Mouse (Mus musculus) cerebellum, adult (tissue): ENCODE data around the gene Adam19.
A peak's percentile ranks its signal among the peaks of the same experiment; 100 is the strongest.
"Not testable (repeated sequence)": the region's sequence is repeated elsewhere in the genome, so short reads cannot be mapped to it uniquely, and the experiment has no call there.

Source experiments
- ATAC-seq: cut with Nextera tagmentation; 2 replicates; pipeline ENCODE4 v1.9.2; 2017; ENCODE audit warnings: mild to moderate bottlenecking, moderate library complexity, mixed read lengths; ENCODE audit not compliant: insufficient number of reproducible peaks, low FRiP score, low TSS enrichment

The Adam19 gene

GRCm38 (mm10) chr11:46053457-46053856 is 2.3 kb upstream of the Adam19 start:
- ATAC-seq: not testable (repeated sequence)

GRCm38 (mm10) chr11:46054311-46054710 is 1.5 kb upstream of the Adam19 start:
- ATAC-seq: no peak

GRCm38 (mm10) chr11:46054911-46055895 is 589 bp upstream of the Adam19 start:
- no peak for ATAC-seq

- no peak for ATAC-seq
Measured at GRCm38 (mm10) chr11:46056770-46057411, 1.1 kb downstream of the Adam19 start.

- no peak for ATAC-seq
Measured at GRCm38 (mm10) chr11:46058011-46058410, 2.2 kb downstream of the Adam19 start.

GRCm38 (mm10) chr11:46058916-46059315 is 3.1 kb downstream of the Adam19 start:
- no peak for ATAC-seq

DNA sequence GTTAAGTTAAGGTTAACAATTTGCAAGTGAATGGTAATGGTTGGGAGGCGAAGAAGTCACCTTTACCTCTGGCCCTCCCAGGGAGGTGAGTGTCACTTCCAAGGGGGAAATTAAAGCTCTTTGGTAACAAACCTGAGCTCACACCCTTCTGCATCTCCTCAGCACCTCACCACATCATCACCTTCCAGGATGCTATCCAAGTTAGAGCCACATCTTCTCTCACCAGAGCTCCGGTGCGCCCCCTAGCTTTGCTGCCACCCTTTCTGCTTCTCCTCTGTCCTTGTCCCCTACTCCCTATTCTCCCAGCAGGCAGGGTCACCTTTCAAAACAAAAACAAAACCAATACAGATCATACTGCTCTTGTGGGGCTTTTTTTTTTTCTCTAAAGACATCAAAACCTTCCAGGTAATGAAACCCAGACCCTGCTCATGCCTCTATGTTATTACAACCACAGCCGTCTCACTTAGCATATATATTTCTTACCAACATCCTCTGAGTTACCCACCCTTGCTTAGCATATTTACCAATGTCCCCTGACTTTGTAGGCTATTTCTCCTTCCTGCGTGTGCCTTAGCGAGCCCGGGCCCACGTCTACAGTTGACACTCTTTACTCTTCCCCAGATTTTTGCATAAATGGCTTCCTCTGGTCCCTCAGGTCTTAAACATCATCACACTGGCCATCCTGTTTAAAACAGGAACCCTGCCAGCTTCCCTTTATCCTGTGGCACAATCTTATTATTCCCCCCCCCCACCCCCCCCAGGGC is 4.3 kb downstream of the Adam19 start:
- ATAC-seq: no peak

DNA sequence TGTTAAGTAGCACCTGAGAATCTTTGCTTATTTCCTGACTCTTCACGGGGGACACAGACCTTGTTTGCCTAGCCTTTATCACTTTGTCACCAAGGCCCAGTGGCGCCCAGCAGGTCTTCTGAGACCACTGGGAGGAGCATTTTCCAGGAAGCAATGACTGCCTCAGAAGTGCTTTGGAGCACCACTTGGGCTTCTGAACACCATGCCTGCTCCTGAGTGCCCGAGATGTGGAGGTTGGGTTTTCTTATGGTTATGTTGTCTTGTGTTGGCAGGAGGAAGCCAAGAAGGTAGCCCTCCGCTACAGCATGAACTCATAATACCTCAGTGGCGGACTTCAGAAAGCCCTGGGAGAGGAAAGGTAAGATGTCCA is 4.8 kb downstream of the Adam19 start:
- no peak for ATAC-seq

DNA sequence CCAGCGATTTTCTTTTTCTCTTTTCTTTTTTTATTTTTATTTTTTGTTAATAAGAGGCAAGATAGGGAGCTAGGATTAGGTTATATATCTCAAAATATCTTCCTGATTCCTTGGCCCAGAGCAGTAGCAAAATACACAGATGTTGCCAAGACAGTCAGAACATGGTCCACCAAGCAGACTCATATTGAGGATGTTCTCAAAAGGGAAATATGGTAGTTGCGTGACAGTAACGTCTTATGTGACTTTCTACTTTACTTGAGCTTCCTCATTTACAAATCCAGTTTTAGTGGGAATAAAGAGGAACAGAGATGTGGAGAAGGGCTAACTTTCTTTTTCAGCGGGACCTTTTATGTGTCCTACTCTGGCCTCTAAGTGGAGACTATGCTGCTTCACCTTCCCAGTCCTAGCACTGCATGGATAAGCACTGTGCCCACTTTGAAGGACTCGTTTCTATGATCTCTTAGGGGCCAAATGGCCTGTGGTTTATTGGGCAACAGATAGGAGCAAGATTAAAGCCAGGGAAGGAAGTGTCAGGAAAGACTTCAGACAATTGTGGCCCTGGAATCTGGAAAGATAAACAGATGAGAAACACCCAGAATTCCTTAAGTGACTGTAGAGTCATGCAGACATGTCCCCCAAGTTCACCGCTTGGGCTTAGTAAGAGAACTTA is 6.1 kb downstream of the Adam19 start:
- no peak for ATAC-seq

GRCm38 (mm10) chr11:46062569-46062968 is 6.8 kb downstream of the Adam19 start:
- ATAC-seq: no peak

DNA sequence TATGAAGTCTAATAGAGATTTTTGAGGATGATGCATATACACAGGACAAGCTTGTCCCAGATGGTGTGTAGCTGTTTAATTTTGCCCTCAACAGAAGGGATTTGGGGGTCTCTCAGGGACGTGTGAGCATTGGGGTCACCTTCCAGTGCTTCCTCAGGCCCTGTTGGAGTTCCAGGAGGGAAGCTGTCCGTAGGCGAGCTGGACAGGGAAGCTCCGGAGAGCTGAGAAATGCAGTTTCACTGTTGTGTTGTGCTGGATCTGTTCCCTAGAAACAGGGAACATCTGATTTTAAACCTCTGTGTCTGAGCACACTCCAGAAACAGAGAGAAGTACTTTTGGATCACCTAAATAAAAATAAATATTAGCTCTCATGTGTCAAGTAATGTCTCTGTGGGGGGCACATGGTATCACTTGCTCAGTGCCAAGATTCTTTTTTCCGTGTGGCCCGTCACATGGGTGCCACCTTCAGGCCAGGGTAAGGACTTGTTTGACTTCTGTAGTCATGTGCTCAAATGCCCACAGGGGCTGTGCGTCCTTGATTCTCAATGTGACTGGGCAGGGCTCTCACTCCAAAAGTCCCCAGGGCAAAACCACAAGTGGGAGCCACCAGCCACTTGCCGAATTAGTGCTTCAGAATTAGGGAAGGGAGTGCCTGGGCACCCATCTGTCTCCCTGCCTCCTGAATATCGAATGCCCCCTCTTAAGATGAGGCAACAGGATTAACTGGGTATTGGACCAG is 7.4 kb downstream of the Adam19 start:
- no peak for ATAC-seq

GRCm38 (mm10) chr11:46064767-46065166 is 9.0 kb downstream of the Adam19 start:
- no peak for ATAC-seq

DNA sequence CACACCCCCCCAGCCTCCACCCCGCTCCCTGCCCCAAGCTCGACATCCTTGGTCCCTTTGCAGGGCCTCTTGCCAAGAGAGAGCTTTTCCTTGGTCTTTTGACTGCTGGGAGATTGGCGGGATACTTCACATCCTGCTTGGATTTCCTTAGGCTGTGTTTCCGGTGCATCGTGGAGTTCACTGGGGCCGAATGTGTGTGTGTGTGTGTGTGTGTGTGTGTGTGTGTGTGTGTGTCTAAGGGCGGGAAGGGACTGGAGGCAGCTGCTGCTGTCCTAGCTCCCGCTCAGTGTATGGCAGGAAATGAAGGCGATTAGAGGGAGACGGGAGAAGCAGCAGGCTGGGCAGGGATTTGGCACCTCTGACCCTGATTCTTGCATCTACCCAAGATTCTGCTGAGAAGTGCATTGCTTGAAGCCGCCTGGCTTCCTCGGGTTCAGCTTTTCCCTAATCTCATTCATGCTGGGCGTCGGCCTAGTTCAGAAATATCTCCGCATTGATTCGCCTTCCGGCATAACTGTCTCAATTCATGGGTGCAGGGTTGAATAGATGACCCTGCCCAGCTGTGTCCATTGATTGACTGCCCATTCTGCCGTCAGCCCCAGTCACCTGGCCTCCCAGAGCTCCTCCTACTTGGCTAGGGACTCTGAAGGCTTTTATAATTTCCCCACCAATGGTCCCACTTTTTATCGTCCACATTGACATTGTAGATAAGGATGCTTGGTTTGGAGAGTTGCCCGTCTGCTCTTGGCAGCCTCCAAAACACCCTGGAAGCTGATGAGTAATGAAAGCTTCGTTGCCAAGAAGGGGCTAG is 9.6 kb downstream of the Adam19 start:
- ATAC-seq: peak; percentile 47; the same call in 1 of the 2 replicates

DNA sequence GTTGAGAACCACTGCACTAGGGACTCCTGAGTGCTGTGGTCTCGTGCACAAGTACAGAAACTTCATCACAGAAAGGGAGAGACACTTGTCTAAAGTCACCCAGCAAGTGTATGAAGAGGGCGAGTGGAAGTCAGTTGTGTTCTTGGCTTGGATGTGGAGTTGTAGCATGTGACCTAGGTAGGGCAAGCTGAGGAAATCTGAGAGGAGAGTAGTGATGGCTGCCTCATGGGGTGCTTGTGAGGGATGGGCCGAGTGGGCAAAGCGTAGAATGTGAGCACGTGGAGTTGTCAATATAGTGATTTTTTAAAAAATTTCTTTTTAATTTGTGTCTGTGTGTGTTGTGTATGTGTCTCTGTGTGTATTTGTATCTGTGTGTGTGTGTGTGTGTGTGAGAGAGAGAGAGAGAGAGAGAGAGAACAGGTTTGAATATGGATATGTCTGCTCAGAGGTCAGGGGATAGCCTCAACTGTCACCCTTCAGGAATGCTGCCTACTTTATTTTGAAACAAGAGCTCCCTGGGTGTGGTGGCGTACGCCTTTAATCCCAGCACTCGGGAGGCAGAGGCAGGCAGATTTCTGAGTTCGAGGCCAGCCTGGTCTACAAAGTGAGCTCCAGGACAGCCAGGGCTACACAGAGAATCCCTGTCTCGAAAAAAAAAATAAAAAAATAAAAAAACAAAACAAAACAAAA is 11.7 kb downstream of the Adam19 start:
- ATAC-seq: no peak

GRCm38 (mm10) chr11:46068756-46069407 is 13.1 kb downstream of the Adam19 start:
- ATAC-seq: no peak

GRCm38 (mm10) chr11:46069408-46070003 is 13.7 kb downstream of the Adam19 start:
- ATAC-seq: no peak

- ATAC-seq: no peak
Measured at GRCm38 (mm10) chr11:46070161-46070560, 14.4 kb downstream of the Adam19 start.
